ENCODE assay signal across 13 mouse cellular contexts in the genomic region with DNA sequence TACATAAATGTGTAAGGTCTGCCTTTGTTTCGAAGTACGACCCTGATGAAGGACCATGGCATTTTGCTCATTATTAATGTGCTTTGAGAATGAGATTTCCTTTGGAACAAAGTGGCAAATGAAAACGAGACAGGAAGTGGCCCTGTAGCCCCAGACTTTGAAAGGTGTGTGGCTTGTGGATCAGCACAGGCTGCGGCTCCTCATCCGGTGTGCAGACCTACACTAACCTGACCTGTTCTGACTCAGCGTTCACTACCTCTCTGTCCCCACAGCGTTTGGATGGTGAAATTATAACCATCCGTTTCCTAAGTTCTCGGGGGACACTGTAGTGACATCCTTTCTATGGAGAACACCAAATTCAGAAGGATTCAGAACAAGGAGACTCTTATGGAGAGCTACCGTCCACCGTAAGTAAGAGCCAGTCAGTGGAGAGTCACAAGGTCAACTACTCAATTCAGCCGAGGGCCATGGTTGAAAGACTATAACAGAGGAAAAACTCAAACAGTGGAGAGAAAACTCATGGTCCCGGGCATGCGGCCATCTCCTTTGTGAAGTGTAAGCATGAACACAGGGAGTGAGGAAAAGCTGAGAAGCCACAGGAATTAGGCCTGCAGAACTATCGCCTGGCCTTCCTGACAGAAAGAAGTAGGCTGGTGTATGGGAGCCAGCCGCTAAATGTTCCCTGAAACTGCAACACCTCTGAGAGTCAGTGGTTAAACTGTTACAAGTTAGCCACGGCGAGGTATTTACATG. TPM values are rescaled to one million over a fixed set of nuclear protein-coding genes. Genes with fewer than 3 reads are reported as not detected.
DNase-seq lines count a peak whose midpoint lies in the region; ATAC-seq and TF ChIP-seq lines count a peak whose summit lies in the region.
"Had no signal": no experiment of that assay in that cellular context is flagged by ENCODE, and none has a peak within 500 bp of the region (broad histone marks: within the 10 kb centered on the region; RNA-seq: fewer than 3 reads in every experiment).

No protein-coding gene starts in this region.

- no peaks in the 10 kb centered on the region for H3K36me3 ChIP-seq in hindbrain, postnatal 0 days (ENCODE audit: insufficient read depth, low read length)
- no peaks in the 10 kb centered on the region for H3K36me3 ChIP-seq in hindbrain, embryonic 13.5 days

- H3K27ac ChIP-seq in hindbrain, postnatal 0 days = no peak overlapping the region
- no peak overlapping the region for H3K27ac ChIP-seq in hindbrain, embryonic 13.5 days

- ATAC-seq in hindbrain, postnatal 0 days = no peak
- ATAC-seq in hindbrain, embryonic 13.5 days (ENCODE audit: low FRiP score) = no peak

- 75% methylated on average over 18 of the region's 18 CpGs for WGBS in hindbrain, postnatal 0 days
- 85% methylated on average over 18 of the region's 18 CpGs for WGBS in hindbrain, embryonic 13.5 days

- no peaks in the 10 kb centered on the region for H3K9me3 ChIP-seq in hindbrain, postnatal 0 days (ENCODE audit: low read length)
- H3K9me3 ChIP-seq in hindbrain, embryonic 13.5 days = no peaks in the 10 kb centered on the region

- H3K9ac ChIP-seq in hindbrain, postnatal 0 days (replicated peaks; ENCODE audit: low read length) = no peak overlapping the region
- H3K9ac ChIP-seq in hindbrain, embryonic 13.5 days = no peak overlapping the region
- H3K9ac ChIP-seq: lung, embryonic 14.5 days had no signal

- no peaks in the 10 kb centered on the region for H3K27me3 ChIP-seq in hindbrain, postnatal 0 days (ENCODE audit: insufficient read depth, low read length)
- 0 out of 2 replicates have a peak, but pooled peaks cover 2% of the 10 kb centered on the region for H3K27me3 ChIP-seq in hindbrain, embryonic 13.5 days

- H3K4me1 ChIP-seq in hindbrain, postnatal 0 days (ENCODE audit: insufficient read depth, low read length) = no peaks in the 10 kb centered on the region
- H3K4me1 ChIP-seq in hindbrain, embryonic 13.5 days (replicated peaks) = peaks cover 6% of the 10 kb centered on the region; the same call in 1 of the 2 replicates

- H3K4me3 ChIP-seq in hindbrain, postnatal 0 days (ENCODE audit: low read length) = no peak overlapping the region
- no peak overlapping the region for H3K4me3 ChIP-seq in hindbrain, embryonic 13.5 days
- H3K4me3 ChIP-seq: megakaryocyte, embryonic 14.5 days had no signal

- peak; percentile 42 for DNase-seq in hindbrain, postnatal 0 days (ENCODE audit: low spot score)
- peak; percentile 26 for DNase-seq in CD4-positive, CD25-positive, alpha-beta regulatory T cell, adult 2 months (ENCODE audit: low read depth, low spot score)
- DNase-seq in Muller cell, postnatal 12 days (ENCODE audit: inconsistent ontology term) = peak; percentile 62
- DNase-seq in heart, postnatal 4 days = peak; percentile 62
- no peak for DNase-seq in adrenal gland, adult 2 months
- DNase-seq in frontal cortex, adult 2 months (ENCODE audit: extremely low spot score in 1 of 2, low spot score in 1 of 2) = no peak
- DNase-seq: cerebellum, adult 2 months; embryo, embryonic 11 days; liver; lung, embryonic 14.5 days; right cerebral cortex, postnatal 14 days had no signal

- TF ChIP-seq CTCF in hindbrain, postnatal 0 days (IDR thresholded peaks at IDR 0.05; ENCODE audit: low read depth) = no peak

- no peak overlapping the region for H3K4me2 ChIP-seq in hindbrain, postnatal 0 days (ENCODE audit: low read depth, low read length)
- no peak overlapping the region for H3K4me2 ChIP-seq in hindbrain, embryonic 13.5 days
- H3K4me2 ChIP-seq: lung, embryonic 14.5 days had no signal

RNA-seq across cellular contexts. Expression of a gene that starts 42.6 kb away (rescaled TPM):
- 3.2 and 7.0 TPM in 2 replicates for total RNA-seq in hindbrain, postnatal 0 days (2014; rRNA removed)
- 1.7 and 2.1 TPM in 2 replicates for polyA plus RNA-seq in hindbrain, postnatal 0 days (2015; fragmentation: Nextera tagmentation; extraction: Ambion mirVana)
- 0.31 and 0.44 TPM in 2 replicates for polyA plus RNA-seq in hindbrain, embryonic 13.5 days (2015; fragmentation: Nextera tagmentation; extraction: Ambion mirVana)
- total RNA-seq in heart, postnatal 4 days (2021) = 10 to 100 TPM; 30.3 to 33.8 TPM
- total RNA-seq in adrenal gland, adult 2 months (2021) = 1 to 10 TPM; 2.1 to 7.5 TPM
- polyA plus RNA-seq in adrenal gland, adult 2 months (2012; rRNA removed) = 9.5 and 13.9 TPM in 2 replicates
- 19.4 and 20.2 TPM in 2 replicates for polyA plus RNA-seq in frontal cortex, adult 2 months (2012; rRNA removed)

Comparison
In these comparisons a context has a peak if more than half of its experiments do, and no peak if none do; other contexts are left out.
1. DNase-seq: peak in hindbrain, postnatal 0 days (single experiment), CD4-positive, CD25-positive, alpha-beta regulatory T cell, adult 2 months (single experiment), Muller cell, postnatal 12 days (single experiment) and heart, postnatal 4 days (single experiment); none in adrenal gland, adult 2 months (single experiment) and frontal cortex, adult 2 months (0 of 2).